Mouse (Mus musculus) B cell, adult 62 days (primary cell): ENCODE data around the gene 4930596D02Rik. TPM values are rescaled to one million over a fixed set of nuclear protein-coding genes. Genes with fewer than 3 reads are reported as not detected.

Experiments
- total RNA-seq: library from RNA; stranded (reverse); gene quantifications from 4 replicates; pipeline ENCODE4 v1.2.4, GENCODE M21; 2023

4930596D02Rik gene
- not detected in 4 replicates for total RNA-seq

DNA sequence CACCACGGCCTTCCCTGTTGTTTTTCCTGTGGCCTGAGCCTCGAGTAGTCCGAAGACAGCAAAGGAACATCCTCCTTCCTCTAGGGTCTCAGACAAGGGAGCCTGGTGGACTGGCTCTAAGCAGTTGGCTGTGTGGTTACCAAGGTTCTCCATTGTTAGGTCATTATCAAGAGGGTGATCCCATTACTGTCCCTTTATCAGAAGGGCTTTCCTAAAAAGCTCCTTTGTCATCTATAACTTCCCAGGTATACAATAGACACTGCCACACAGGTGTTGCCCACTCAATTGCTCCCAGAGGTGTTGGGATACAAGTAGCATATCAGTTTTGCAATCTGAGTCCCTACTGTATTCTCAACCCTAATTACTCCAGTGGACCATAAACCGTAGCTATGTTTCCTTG lies at the start of gene 4930596D02Rik:
4930596D02Rik (minus strand) TSS at position 101 of the 400 bp plus-strand sequence.

